Mouse (Mus musculus): ENCODE results near the gene A730049H05Rik. TPM values are rescaled to one million over a fixed set of nuclear protein-coding genes. Genes with fewer than 3 reads are reported as not detected.

Gene A730049H05Rik
- polyA plus RNA-seq, 1 experiment from 2014 or later: 1.1 TPM

DNA sequence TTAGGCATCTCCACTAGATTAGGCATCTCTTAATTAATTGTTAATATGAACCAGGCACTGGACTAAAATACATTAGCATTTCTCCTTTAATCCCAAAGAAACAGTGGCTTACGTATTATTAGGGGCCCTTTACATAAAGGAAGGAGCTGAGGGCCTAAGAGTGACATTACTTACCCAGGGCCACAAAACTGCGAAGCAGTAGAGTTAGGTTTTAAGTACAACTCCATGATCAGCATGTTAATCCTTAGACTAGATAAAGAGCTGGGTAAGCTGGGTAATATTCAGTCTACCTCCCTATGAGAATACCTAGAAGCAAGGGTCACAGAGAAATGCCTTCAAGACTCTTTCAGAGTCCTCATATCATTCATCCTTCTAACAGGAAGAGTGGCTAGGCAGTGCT is 12.9 kb downstream of the A730049H05Rik start:
- no peak for ATAC-seq (ENCODE audit: insufficient number of reproducible peaks, insufficient read depth, low FRiP score, low TSS enrichment, low read depth)
- no peak overlapping the region for H3K27ac ChIP-seq
- H3K9ac ChIP-seq: no peak overlapping the region
- peaks cover 4% of the 10 kb centered on the region; the same call in 1 of the 2 replicates for H3K4me1 ChIP-seq
- 85% methylated on average over 2 of the region's 2 CpGs for WGBS
- H3K36me3 ChIP-seq: no peaks in the 10 kb centered on the region
- H3K4me2 ChIP-seq: no peak overlapping the region
- no peaks in the 10 kb centered on the region for H3K9me3 ChIP-seq
- H3K4me3 ChIP-seq: no peak overlapping the region
- H3K27me3 ChIP-seq: no peaks in the 10 kb centered on the region

DNA sequence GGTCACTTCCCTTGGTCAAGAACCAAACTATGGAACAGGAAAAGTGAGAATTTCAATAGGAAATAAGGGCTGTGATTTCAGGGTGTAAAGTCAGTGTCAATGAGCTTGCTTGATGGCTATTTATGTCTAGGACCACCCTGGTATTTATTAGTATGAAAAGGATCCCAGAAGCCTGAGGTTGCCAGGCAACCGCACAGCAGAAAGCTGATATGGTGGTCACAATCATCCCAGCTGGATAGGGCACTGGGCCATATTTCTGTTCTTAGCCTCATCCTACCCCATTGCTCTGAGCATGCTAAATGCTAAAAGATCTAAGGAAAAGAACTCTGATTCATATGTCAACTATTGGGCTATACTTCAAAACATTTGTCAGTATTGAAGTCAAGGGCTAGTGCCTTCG is 14.8 kb downstream of the A730049H05Rik start:
- H3K36me3 ChIP-seq: no peaks in the 10 kb centered on the region
- no peaks in the 10 kb centered on the region for H3K9me3 ChIP-seq
- 79% methylated on average over 2 of the region's 2 CpGs for WGBS
- H3K27me3 ChIP-seq: no peaks in the 10 kb centered on the region
- no peak overlapping the region for H3K27ac ChIP-seq
- ATAC-seq (ENCODE audit: insufficient number of reproducible peaks, insufficient read depth, low FRiP score, low TSS enrichment, low read depth): no peak
- no peak overlapping the region for H3K4me2 ChIP-seq
- no peak overlapping the region for H3K4me3 ChIP-seq
- no peak overlapping the region for H3K9ac ChIP-seq
- peaks cover 4% of the 10 kb centered on the region; the same call in 1 of the 2 replicates for H3K4me1 ChIP-seq

DNA sequence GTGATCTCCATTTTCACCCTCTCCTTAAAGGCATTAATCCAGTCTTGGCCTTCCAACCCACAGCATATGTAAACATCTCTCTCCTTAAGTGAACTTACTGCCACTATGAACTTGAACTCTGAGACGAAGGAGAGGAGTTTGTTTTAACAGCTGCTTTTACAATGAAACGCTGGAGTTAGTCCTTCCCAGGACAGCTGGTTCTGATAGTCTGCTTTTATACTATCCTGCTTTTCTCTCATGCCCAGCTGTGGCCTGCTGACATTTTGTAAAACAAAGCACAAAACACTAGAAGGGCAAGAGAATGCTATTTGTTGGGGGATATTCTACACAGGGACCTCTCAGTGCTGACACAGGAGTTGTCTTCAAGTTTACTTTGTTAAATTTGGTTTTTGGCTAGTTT is 25.7 kb downstream of the A730049H05Rik start:
- no peak for ATAC-seq (ENCODE audit: insufficient number of reproducible peaks, insufficient read depth, low FRiP score, low TSS enrichment, low read depth)
- no peak overlapping the region for H3K4me2 ChIP-seq
- WGBS: 18% methylated on average over 2 of the region's 2 CpGs

DNA sequence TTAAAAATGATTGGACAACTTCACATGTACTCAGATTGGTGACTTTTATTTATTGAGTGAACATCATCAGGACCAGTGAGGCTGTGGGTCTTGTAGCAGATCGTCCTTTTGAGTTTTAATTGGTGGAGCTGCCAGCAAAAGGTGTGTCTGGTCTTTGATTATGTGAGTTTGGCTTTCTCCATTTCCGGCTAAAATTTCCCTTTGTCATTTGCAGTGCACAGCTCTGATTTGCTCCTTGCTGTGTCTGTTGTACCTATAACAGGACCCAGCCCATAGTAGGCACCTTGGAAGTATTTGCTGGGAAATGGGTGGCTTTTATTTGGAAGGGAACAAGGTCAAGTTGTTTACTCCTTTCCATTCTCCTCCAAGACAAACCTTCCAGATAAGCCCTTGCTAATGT is 27.2 kb downstream of the A730049H05Rik start:
- Histone ChIP-seq H3K4me2 (no peak overlapping the region), H3K27ac (no peak overlapping the region), H3K27me3 (no peaks in the 10 kb centered on the region), H3K9me3 (no peaks in the 10 kb centered on the region), H3K36me3 (0 out of 2 replicates have a peak, but pooled peaks cover 6% of the 10 kb centered on the region), H3K9ac (no peak overlapping the region), H3K4me3 (no peak overlapping the region), H3K4me1 (no peaks in the 10 kb centered on the region)
- ATAC-seq (ENCODE audit: insufficient number of reproducible peaks, insufficient read depth, low FRiP score, low TSS enrichment, low read depth): no peak
- 80% methylated on average over 2 of the region's 2 CpGs for WGBS

More for the DNA sequence above, 25.7 kb downstream of the A730049H05Rik start:
- H3K27me3 ChIP-seq: no peaks in the 10 kb centered on the region
- H3K36me3 ChIP-seq: no peaks in the 10 kb centered on the region
- H3K27ac ChIP-seq: no peak overlapping the region
- H3K4me1 ChIP-seq: no peaks in the 10 kb centered on the region
- H3K9me3 ChIP-seq: no peaks in the 10 kb centered on the region
- H3K4me3 ChIP-seq: no peak overlapping the region
- no peak overlapping the region for H3K9ac ChIP-seq

DNA sequence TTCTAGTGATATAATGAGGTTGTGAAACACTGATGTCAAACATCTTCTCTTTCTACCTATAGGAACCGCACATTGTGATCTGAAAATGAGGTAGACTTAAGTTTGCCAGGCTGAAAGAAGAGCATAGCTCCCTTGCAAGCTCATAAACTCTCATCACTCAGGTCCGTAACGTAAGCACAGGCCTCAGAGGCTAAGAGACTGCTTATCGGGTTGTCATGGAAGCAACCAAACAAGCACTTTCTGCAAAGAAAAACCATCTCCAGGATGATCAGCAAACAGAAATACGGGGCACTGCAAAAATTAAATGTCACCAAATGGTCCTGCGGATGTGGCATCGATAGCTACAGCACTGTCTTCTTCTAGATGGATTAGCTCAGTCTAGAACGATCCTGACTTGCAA is 29.6 kb downstream of the A730049H05Rik start:
- WGBS: 92% methylated on average over 8 of the region's 8 CpGs
- Histone ChIP-seq H3K27ac (no peak overlapping the region), H3K9ac (no peak overlapping the region), H3K4me1 (0 out of 2 replicates have a peak, but pooled peaks cover 5% of the 10 kb centered on the region), H3K36me3 (peaks cover 14% of the 10 kb centered on the region; the same call in 1 of the 2 replicates), H3K4me3 (no peak overlapping the region), H3K9me3 (no peaks in the 10 kb centered on the region), H3K4me2 (no peak overlapping the region), H3K27me3 (no peaks in the 10 kb centered on the region)
- ATAC-seq (ENCODE audit: insufficient number of reproducible peaks, insufficient read depth, low FRiP score, low TSS enrichment, low read depth): no peak

DNA sequence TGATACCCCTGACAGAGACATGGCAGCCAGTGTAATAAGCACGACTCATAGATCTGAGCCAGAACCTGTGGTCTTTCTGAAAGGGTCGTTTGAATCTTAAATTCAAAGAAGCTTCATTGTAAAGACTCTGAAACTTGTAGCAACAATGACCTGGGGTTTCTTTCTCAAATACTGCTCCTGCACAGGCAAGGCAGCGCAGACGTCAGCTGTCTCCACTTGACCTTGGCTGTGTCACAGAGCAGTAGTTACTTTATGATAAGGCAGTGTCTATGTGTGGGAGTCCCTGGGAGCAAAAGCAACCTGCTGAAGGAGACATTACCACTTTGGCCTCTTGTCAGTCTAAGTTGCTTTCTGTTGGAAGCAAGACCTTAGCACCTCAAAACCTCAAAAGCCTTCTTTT is 30.3 kb downstream of the A730049H05Rik start:
- no peak overlapping the region for H3K27ac ChIP-seq
- no peak overlapping the region for H3K9ac ChIP-seq
- H3K4me2 ChIP-seq: no peak overlapping the region
- H3K27me3 ChIP-seq: no peaks in the 10 kb centered on the region
- 0 out of 2 replicates have a peak, but pooled peaks cover 5% of the 10 kb centered on the region for H3K4me1 ChIP-seq
- no peaks in the 10 kb centered on the region for H3K9me3 ChIP-seq
- no peak overlapping the region for H3K4me3 ChIP-seq
- no peak for ATAC-seq (ENCODE audit: insufficient number of reproducible peaks, insufficient read depth, low FRiP score, low TSS enrichment, low read depth)
- peaks cover 14% of the 10 kb centered on the region; the same call in 1 of the 2 replicates for H3K36me3 ChIP-seq
- 68% methylated on average over 4 of the region's 4 CpGs for WGBS

DNA sequence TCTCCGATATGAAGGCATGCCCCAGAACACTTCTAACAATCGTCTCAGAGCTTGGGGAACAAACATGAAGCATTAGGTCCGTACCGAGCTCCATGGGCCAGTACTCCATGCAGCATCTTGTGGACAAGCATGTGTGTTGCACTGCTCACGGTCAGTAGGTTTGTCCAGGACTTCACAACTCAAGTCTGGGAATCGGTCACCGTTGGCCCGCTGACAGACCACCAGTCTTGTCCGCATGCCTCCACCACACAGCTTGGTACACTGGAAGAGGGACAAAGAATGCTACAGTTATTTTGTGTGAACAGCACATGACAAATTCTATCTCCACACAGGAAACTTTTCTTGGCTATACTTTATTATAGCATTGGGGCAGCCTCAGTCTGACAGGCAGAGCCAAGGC is 32.9 kb downstream of the A730049H05Rik start:
- Histone ChIP-seq H3K4me2 (no peak overlapping the region), H3K4me3 (no peak overlapping the region), H3K36me3 (peaks cover 14% of the 10 kb centered on the region; the same call in 1 of the 2 replicates), H3K9me3 (no peaks in the 10 kb centered on the region), H3K9ac (no peak overlapping the region), H3K4me1 (0 out of 2 replicates have a peak, but pooled peaks cover 5% of the 10 kb centered on the region), H3K27me3 (no peaks in the 10 kb centered on the region), H3K27ac (no peak overlapping the region)
- 94% methylated on average over 9 of the region's 9 CpGs for WGBS
- ATAC-seq (ENCODE audit: insufficient number of reproducible peaks, insufficient read depth, low FRiP score, low TSS enrichment, low read depth): no peak

DNA sequence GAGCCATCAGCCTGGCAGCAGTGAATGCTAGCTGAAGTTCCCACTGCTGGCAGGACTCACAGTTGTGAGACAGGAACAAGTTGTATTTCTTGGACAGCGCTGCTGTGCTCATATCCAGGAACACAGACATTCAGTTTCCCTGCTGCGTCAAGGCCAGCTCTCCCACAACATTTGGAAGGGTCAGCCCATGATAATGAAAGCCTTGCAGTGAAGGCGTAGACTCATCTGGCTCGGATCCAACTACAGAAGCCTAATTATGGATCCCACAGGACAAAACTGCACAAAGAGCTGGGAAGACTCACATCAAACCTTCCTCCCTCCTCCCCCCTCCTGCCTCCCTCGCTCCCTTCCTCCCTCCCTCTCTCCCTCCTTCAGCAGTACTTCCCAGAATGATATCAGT is 34.0 kb downstream of the A730049H05Rik start:
- Histone ChIP-seq H3K4me3 (no peak overlapping the region), H3K27ac (no peak overlapping the region), H3K9me3 (no peaks in the 10 kb centered on the region), H3K4me2 (no peak overlapping the region), H3K27me3 (no peaks in the 10 kb centered on the region), H3K36me3 (peaks cover 14% of the 10 kb centered on the region; the same call in 1 of the 2 replicates), H3K4me1 (0 out of 2 replicates have a peak, but pooled peaks cover 5% of the 10 kb centered on the region), H3K9ac (no peak overlapping the region)
- ATAC-seq (ENCODE audit: insufficient number of reproducible peaks, insufficient read depth, low FRiP score, low TSS enrichment, low read depth): no peak
- WGBS: 48% methylated on average over 5 of the region's 5 CpGs

DNA sequence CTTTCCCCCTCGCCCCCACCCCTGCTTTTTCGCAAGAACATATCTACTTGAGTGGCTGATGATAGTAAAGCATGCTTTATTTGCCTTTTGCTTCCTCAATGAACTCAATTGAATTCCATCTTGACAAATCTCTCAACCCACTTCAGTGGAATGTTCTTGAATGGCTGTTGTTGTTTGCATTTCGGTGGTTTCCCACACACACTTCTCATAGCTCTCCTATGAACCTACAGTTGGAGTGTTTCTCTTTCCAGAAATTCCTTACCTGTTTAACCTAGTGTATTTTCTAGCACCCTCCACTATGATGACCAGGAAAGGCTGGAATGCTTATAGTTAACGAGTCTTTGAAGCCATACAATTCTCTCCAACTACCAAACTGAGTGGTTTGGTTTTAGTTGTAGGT is 38.6 kb downstream of the A730049H05Rik start:
- H3K27ac ChIP-seq: no peak overlapping the region
- 89% methylated on average over 4 of the region's 4 CpGs for WGBS
- no peak for ATAC-seq (ENCODE audit: insufficient number of reproducible peaks, insufficient read depth, low FRiP score, low TSS enrichment, low read depth)

DNA sequence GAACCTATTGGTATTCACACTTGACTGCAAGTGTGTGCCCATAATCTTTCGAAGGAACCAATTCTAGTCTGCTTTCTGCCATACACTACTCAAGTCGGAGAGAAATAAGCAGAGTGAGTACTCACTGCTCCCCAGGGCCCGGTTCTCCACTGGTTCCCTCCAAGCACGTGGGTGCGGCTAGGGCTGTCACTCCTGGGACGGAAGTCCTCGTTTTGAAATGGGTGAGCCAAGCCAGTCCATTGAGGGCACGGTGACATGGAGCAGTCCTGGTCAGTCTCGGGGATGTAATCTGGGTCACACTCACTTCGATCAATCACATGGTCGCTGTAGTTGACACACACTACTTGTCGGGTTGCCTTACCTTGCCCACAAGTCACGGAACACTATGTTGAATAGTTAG is 41.5 kb downstream of the A730049H05Rik start:
- Histone ChIP-seq H3K4me2 (no peak overlapping the region), H3K9me3 (no peaks in the 10 kb centered on the region), H3K4me1 (peaks cover 2% of the 10 kb centered on the region; the same call in 1 of the 2 replicates), H3K4me3 (no peak overlapping the region), H3K36me3 (peaks cover 11% of the 10 kb centered on the region), H3K27me3 (no peaks in the 10 kb centered on the region), H3K9ac (no peak overlapping the region), H3K27ac (no peak overlapping the region)
- WGBS: 91% methylated on average over 13 of the region's 13 CpGs
- ATAC-seq (ENCODE audit: insufficient number of reproducible peaks, insufficient read depth, low FRiP score, low TSS enrichment, low read depth): no peak

More for the DNA sequence above, 38.6 kb downstream of the A730049H05Rik start:
- Histone ChIP-seq H3K9ac (no peak overlapping the region), H3K4me3 (no peak overlapping the region), H3K4me1 (peaks cover 7% of the 10 kb centered on the region; the same call in 1 of the 2 replicates), H3K4me2 (no peak overlapping the region), H3K27me3 (no peaks in the 10 kb centered on the region), H3K36me3 (peaks cover 5% of the 10 kb centered on the region; the same call in 1 of the 2 replicates), H3K9me3 (no peaks in the 10 kb centered on the region)

DNA sequence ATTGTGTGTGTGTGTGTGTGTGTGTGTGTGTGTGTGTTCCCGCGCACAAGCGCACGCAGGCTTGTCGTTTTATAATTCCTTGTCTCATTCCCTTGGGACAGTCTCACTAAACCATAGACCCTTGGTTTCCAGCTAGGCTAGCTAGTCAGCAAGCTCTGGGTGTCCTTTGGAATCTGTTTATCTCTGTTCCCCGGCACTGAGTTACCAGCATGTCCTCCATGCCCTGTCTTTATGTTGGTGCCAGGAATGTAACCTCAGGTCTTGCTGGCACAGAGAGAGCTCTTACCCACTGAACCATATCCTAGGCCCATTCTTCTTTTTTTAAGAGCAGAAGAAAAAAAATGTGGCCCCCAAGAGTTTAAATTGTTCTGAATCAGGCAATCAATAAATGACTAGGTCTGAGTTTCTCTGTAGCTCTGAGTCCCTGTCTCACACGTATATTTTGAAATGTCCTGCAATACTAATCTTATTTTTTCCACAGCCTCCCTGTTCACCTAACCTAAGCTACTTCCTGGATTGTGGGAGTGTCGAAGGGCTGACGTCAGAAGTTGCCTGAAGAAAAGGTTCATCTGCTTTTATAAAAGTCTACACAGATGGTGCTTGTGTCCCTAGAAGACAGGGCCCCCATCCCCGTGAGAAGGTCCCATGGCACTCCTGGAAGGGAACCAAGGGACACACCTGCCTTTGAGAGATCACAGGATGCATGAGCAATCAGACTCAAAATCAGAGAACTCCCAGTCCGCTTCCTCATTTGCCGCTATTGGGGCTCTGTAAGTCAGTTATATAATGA is 42.6 kb downstream of the A730049H05Rik start:
- WGBS: 91% methylated on average over 12 of the region's 12 CpGs
- H3K36me3 ChIP-seq: peaks cover 12% of the 10 kb centered on the region

More for the DNA sequence above, 42.6 kb downstream of the A730049H05Rik start:
- H3K9ac ChIP-seq: no peak overlapping the region
- no peak overlapping the region for H3K4me2 ChIP-seq
- no peak overlapping the region for H3K27ac ChIP-seq
- H3K9me3 ChIP-seq: no peaks in the 10 kb centered on the region
- H3K27me3 ChIP-seq: no peaks in the 10 kb centered on the region
- peaks cover 2% of the 10 kb centered on the region; the same call in 1 of the 2 replicates for H3K4me1 ChIP-seq
- H3K4me3 ChIP-seq: no peak overlapping the region
- ATAC-seq (ENCODE audit: insufficient number of reproducible peaks, insufficient read depth, low FRiP score, low TSS enrichment, low read depth): no peak

Measured in embryonic facial prominence, embryonic 13.5 days (tissue).